Mouse (Mus musculus): ENCODE measurements at regions not wholly inside any gene's neighbourhood (a gene's known extent, or its start where the extent isn't known, plus 50 kb on each side); places are given as distances from the start of the nearest gene placed in this dataset.
A peak's percentile ranks its signal among the peaks of the same experiment; 100 is the strongest.

GRCm38 (mm10) chr2:159565921-159566320 is 768.0 kb downstream of the Gm826 start:
- TF ChIP-seq CTCF (IDR thresholded peaks at IDR 0.05; ENCODE audit: borderline replicate concordance, insufficient read depth, low read depth, low read length) (no peak), POLR2A (IDR thresholded peaks at IDR 0.05; ENCODE audit: borderline replicate concordance, insufficient read depth, low read length) (no peak)
- H3K27me3 ChIP-seq (ENCODE audit: control insufficient read depth, insufficient read depth, low read length), result no peaks in the 10 kb centered on the region

DNA sequence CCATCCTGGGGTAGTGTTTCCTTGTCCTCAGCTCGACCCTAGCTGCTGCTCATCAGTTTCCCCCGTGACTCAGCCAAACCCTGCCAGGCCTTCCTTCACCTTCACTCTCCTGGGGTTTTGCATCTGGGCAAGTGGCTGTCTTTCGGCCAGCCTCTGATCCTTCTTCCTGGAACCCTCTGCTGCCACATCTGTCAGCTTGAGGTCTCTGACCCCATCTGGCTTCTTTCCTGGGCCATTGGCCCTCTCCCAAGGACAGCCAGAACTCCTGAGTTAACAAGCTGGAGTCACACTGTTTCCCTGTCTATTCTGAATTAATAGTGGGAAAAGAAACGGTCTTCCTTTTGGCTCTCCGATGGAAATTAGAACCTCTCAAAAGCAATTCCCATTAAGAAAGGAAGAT is 767.5 kb downstream of the Gm826 start:
- no peaks in the 10 kb centered on the region for H3K27me3 ChIP-seq (ENCODE audit: control insufficient read depth, insufficient read depth, low read length)
- DNase-seq, result peak; percentile 7 to 21
- TF ChIP-seq CTCF (IDR thresholded peaks at IDR 0.05; ENCODE audit: borderline replicate concordance, insufficient read depth, low read depth, low read length), result no peak
- no peak for TF ChIP-seq POLR2A (IDR thresholded peaks at IDR 0.05; ENCODE audit: borderline replicate concordance, insufficient read depth, low read length)
- no peak overlapping the region for H3K4me3 ChIP-seq (replicated peaks; ENCODE audit: insufficient read depth, low read depth, low read length)
- H3K4me1 ChIP-seq (ENCODE audit: control insufficient read depth, insufficient read depth, low read length), result no peaks in the 10 kb centered on the region
- no peak overlapping the region for H3K27ac ChIP-seq (ENCODE audit: insufficient read depth, low read length)
- WGBS, result 18% methylated on average over 5 of the region's 5 CpGs

More at GRCm38 (mm10) chr2:159565921-159566320, 768.0 kb downstream of the Gm826 start:
- Histone ChIP-seq H3K27ac (ENCODE audit: insufficient read depth, low read length) (no peak overlapping the region), H3K4me3 (replicated peaks; ENCODE audit: insufficient read depth, low read depth, low read length) (no peak overlapping the region), H3K4me1 (ENCODE audit: control insufficient read depth, insufficient read depth, low read length) (no peaks in the 10 kb centered on the region)
- 87% methylated on average over 5 of the region's 5 CpGs for WGBS
- no peak for DNase-seq

DNA sequence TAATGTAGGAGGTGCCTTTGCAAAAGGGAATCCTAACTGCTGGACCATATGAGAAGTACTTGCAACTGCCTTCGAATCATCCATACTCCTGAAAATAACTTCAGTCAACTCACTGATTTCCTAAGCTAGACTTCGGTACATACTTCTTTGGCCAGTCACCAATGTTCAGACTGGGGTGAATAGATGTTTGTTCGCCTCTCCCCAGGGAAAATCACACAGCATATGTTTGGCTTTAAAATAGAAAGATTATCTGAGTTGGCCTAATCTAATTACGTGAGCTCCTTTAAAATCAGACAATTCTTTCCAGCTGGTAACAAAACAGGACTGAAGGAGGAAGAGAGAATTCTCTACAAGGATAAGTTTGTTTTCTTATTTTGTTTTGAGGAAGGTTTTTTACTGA is 765.6 kb downstream of the Gm826 start:
- no peaks in the 10 kb centered on the region for H3K4me1 ChIP-seq (ENCODE audit: control insufficient read depth, insufficient read depth, low read length)
- no peak overlapping the region for H3K27ac ChIP-seq (ENCODE audit: insufficient read depth, low read length)
- TF ChIP-seq CTCF (IDR thresholded peaks at IDR 0.05; ENCODE audit: borderline replicate concordance, insufficient read depth, low read depth, low read length), result no peak
- no peak for TF ChIP-seq POLR2A (IDR thresholded peaks at IDR 0.05; ENCODE audit: borderline replicate concordance, insufficient read depth, low read length)
- 62% methylated on average over 4 of the region's 4 CpGs for WGBS
- H3K27me3 ChIP-seq (ENCODE audit: control insufficient read depth, insufficient read depth, low read length), result no peaks in the 10 kb centered on the region
- no peak overlapping the region for H3K4me3 ChIP-seq (replicated peaks; ENCODE audit: insufficient read depth, low read depth, low read length)
- DNase-seq, result no peak

DNA sequence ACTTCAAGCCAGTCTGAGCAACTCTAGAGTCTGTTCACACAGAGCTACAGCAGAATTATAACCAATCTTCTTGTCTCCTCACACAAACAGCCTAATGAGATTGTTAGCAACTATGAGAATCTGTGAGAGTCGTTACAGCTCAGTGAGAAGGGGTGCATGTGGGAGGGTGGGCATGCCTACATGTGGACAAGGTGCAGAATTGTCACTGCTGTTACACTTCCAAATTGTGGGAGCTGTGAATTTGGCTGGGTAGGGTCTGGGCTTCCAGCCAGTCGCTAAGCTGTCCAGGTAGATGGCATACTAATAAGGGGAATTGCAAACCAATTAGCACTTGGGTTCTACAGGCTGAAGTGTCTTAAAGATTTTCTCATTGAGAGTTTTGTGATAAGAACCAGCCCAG is 762.1 kb downstream of the Gm826 start:
- H3K27me3 ChIP-seq (ENCODE audit: control insufficient read depth, insufficient read depth, low read length), result no peaks in the 10 kb centered on the region; the same call in 1 of the 2 replicates
- WGBS, result 65% methylated on average over 2 of the region's 2 CpGs
- H3K4me3 ChIP-seq (replicated peaks; ENCODE audit: insufficient read depth, low read depth, low read length), result no peak overlapping the region
- DNase-seq, result no peak
- no peaks in the 10 kb centered on the region for H3K4me1 ChIP-seq (ENCODE audit: control insufficient read depth, insufficient read depth, low read length)
- H3K27ac ChIP-seq (ENCODE audit: insufficient read depth, low read length), result no peak overlapping the region
- no peak for TF ChIP-seq POLR2A (IDR thresholded peaks at IDR 0.05; ENCODE audit: borderline replicate concordance, insufficient read depth, low read length)
- no peak for TF ChIP-seq CTCF (IDR thresholded peaks at IDR 0.05; ENCODE audit: borderline replicate concordance, insufficient read depth, low read depth, low read length)

DNA sequence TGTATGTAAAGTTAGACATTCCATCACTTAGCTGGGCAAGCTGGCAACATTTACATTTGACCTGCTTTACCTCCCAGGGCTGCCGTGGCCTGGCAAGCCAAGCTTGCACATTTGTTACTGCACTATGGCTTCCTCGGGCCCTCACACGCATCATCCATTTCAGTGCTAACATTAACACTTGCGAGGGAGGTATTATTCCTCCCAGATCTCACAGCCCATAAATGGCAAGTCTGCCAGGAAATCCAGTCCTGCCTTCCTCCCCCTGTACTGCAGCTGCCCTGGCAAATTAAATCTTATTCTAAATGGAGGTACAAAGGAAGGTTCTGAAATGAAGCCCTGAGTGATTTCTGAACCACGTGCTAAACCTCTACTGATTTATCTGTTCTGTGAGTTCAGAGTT is 758.7 kb downstream of the Gm826 start:
- Histone ChIP-seq H3K27me3 (ENCODE audit: control insufficient read depth, insufficient read depth, low read length) (no peaks in the 10 kb centered on the region; the same call in 1 of the 2 replicates), H3K4me3 (replicated peaks; ENCODE audit: insufficient read depth, low read depth, low read length) (no peak overlapping the region), H3K27ac (ENCODE audit: insufficient read depth, low read length) (no peak overlapping the region), H3K4me1 (ENCODE audit: control insufficient read depth, insufficient read depth, low read length) (no peaks in the 10 kb centered on the region)
- TF ChIP-seq CTCF (IDR thresholded peaks at IDR 0.05; ENCODE audit: borderline replicate concordance, insufficient read depth, low read depth, low read length) (no peak), POLR2A (IDR thresholded peaks at IDR 0.05; ENCODE audit: borderline replicate concordance, insufficient read depth, low read length) (no peak)
- no peak for DNase-seq
- 82% methylated on average over 5 of the region's 5 CpGs for WGBS

GRCm38 (mm10) chr2:159583103-159583502 is 750.9 kb downstream of the Gm826 start:
- no peak overlapping the region for H3K4me3 ChIP-seq (replicated peaks; ENCODE audit: insufficient read depth, low read depth, low read length)
- no peak overlapping the region for H3K27ac ChIP-seq (ENCODE audit: insufficient read depth, low read length)
- H3K27me3 ChIP-seq (ENCODE audit: control insufficient read depth, insufficient read depth, low read length), result no peaks in the 10 kb centered on the region
- no peaks in the 10 kb centered on the region for H3K4me1 ChIP-seq (ENCODE audit: control insufficient read depth, insufficient read depth, low read length)
- TF ChIP-seq POLR2A (IDR thresholded peaks at IDR 0.05; ENCODE audit: borderline replicate concordance, insufficient read depth, low read length) (no peak), CTCF (IDR thresholded peaks at IDR 0.05; ENCODE audit: borderline replicate concordance, insufficient read depth, low read depth, low read length) (no peak)
- no peak for DNase-seq
- 51% methylated on average over 8 of the region's 8 CpGs for WGBS

GRCm38 (mm10) chr2:159584641-159585040 is 749.3 kb downstream of the Gm826 start:
- H3K4me3 ChIP-seq (replicated peaks; ENCODE audit: insufficient read depth, low read depth, low read length), result no peak overlapping the region
- H3K27me3 ChIP-seq (ENCODE audit: control insufficient read depth, insufficient read depth, low read length), result no peaks in the 10 kb centered on the region
- H3K27ac ChIP-seq (ENCODE audit: insufficient read depth, low read length), result no peak overlapping the region
- H3K4me1 ChIP-seq (ENCODE audit: control insufficient read depth, insufficient read depth, low read length), result no peaks in the 10 kb centered on the region
- TF ChIP-seq CTCF (IDR thresholded peaks at IDR 0.05; ENCODE audit: borderline replicate concordance, insufficient read depth, low read depth, low read length) (no peak), POLR2A (IDR thresholded peaks at IDR 0.05; ENCODE audit: borderline replicate concordance, insufficient read depth, low read length) (no peak)
- DNase-seq, result no peak

GRCm38 (mm10) chr2:159586697-159587473 is 747.1 kb downstream of the Gm826 start:
- TF ChIP-seq CTCF (IDR thresholded peaks at IDR 0.05; ENCODE audit: borderline replicate concordance, insufficient read depth, low read depth, low read length) (no peak), POLR2A (IDR thresholded peaks at IDR 0.05; ENCODE audit: borderline replicate concordance, insufficient read depth, low read length) (no peak)
- Histone ChIP-seq H3K27ac (ENCODE audit: insufficient read depth, low read length) (no peak overlapping the region), H3K4me1 (ENCODE audit: control insufficient read depth, insufficient read depth, low read length) (no peaks in the 10 kb centered on the region), H3K27me3 (ENCODE audit: control insufficient read depth, insufficient read depth, low read length) (no peaks in the 10 kb centered on the region), H3K4me3 (replicated peaks; ENCODE audit: insufficient read depth, low read depth, low read length) (no peak overlapping the region)
- no peak for DNase-seq
- WGBS, result 63% methylated on average over 6 of the region's 6 CpGs
